Mouse (Mus musculus) left cerebral cortex, postnatal 25 days (tissue): ENCODE results near the gene Vmn1r20. TPM values are rescaled to one million over a fixed set of nuclear protein-coding genes. Genes with fewer than 3 reads are reported as not detected.
"Not testable (repeated sequence)": the region's sequence is repeated elsewhere in the genome, so short reads cannot be mapped to it uniquely, and the experiment has no call there.

Source experiments
- DNase-seq, 2 experiments: peaks; one replicate each; pipeline ENCODE4 v3.0.0; 2022; ENCODE audit warnings: low spot score in 2 of 2, mixed read lengths in 1 of 2
- intact Hi-C: fragments of 180-260 bp; cut with DNase I; formaldehyde crosslinking; loops from one replicate; pipeline ENCODE4 v1.15.1; 2025
- total RNA-seq, 2 experiments: library from RNA; stranded (reverse); gene quantifications; 2 replicates each; pipeline ENCODE4 v1.2.3; 2021

Vmn1r20 gene
- not detected for total RNA-seq

DNA sequence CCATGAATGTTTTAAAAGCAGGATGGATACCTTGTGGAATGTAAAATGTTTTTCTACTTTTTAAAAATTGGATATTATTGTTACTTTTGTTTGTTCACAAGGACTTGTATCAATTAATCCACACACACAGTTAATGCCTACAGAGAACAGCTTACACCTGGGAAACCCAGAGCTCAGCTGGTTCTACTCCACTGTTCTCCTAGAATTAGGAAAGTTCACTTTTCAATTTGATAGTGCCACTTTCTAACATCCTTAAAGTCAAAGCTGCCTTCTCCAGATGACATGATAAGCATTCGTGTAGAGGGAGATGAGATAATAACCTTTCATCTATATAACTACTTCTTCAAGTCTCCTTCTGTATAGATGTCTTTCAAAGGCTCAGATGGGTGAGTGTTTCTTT is at the start of gene Vmn1r20:
Gene Vmn1r20 (plus strand): TSS at position 301 of the 400 bp plus-strand sequence.
- intact Hi-C loops: no loop called here
- no peak for DNase-seq

- DNase-seq: no peak
- intact Hi-C loops: no loop called here
Observed at GRCm38 (mm10) chr6:57395683-57396082, 33.0 kb upstream of the Vmn1r20 start, which contains the start of gene Vmn1r18. Vmn1r18 (minus strand) TSS chr6:57395783.

DNA sequence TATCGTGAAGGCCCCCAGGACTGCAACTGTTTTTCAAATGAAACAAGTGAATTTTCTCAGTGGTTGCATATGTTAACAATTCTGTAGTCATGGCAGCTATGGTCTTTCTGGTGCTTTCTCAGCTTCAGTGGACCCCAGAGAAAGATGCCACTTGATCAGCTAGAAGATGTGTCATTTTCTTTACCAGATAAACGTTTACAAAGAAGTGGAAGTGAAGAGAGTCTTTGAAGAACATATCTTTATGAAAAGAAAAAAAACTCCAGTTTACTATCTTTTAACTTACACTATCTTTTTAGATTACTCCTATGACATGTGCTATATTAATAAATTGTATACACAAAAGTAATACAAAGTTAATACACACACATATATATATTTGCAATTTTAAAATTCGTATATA is 25.2 kb upstream of the Vmn1r20 start, which contains the start of gene Vmn1r19:
Gene Vmn1r19 (plus strand): TSS at position 301 of the 400 bp plus-strand sequence.
- intact Hi-C loops, DNase-seq: not testable (repeated sequence)

DNA sequence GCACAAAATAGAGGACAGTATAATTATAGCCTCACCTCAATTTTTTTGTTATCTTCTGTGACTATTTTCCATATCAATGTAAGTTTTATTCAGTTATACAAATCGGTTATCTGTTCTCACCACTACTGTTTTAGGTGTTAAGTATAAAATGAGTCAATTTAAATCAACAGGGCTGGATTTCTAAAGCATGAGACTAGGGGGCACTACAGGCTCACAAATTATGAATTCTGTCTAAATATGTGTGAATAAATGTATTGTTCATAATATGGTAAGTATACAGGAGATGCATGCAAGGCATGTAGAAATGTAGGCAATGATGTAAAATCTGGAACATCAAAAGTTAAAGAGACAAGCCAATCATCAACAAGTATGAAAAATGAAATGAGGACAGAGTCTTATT is 2.5 kb downstream of the Vmn1r20 start:
- peak in 1 of 2 experiments; percentile 21 for DNase-seq
- intact Hi-C loops: loop anchor here (5.0 to 10.0 kb wide), 2 partner anchors 141 to 434 kb away; no protein-coding TSS in a partner anchor

DNA sequence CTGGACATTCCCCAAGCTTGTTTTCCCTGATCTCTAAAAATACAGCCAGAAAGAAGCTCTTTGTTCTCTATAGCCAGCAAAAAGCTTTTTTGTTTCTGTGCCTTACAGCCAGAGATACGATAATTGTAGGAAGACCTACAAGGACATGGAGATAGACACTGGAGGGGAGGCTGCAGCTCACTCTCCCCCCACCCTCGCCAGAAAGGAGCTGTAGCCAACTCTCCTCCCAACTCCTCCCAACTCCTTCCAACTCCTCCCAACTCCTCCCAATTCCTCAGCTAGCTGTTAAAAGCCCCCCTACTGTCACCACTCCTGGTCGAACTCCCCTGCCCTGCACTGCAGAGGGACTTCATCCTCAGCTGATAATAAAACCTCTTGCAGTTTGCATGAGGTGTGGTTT is 39.4 kb downstream of the Vmn1r20 start:
- intact Hi-C loops, DNase-seq: not testable (repeated sequence)

Other genes starting within 250 kb of the Vmn1r20 start
- gene Vmn1r13, start 225.6 kb upstream of the Vmn1r20 start, total RNA-seq: not detected
- gene Vmn1r14, start 197.2 kb upstream of the Vmn1r20 start, total RNA-seq: not detected
- gene Vmn1r15, start 171.0 kb upstream of the Vmn1r20 start, total RNA-seq: not detected
- not detected for gene Vmn1r16, start 99.4 kb upstream of the Vmn1r20 start, total RNA-seq
- gene Vmn1r17, start 65.2 kb upstream of the Vmn1r20 start, total RNA-seq: not detected
- gene Vmn1r18, start 33.1 kb upstream of the Vmn1r20 start, total RNA-seq: under 1 TPM in 1 of 2 experiments, not detected in 1; 0.05 TPM
- gene Vmn1r19, start 25.1 kb upstream of the Vmn1r20 start, total RNA-seq: not detected
- gene Ppm1k, start 106.5 kb downstream of the Vmn1r20 start, total RNA-seq: 10 to 100 TPM; 66.5 to 72.4 TPM
- 10 to 100 TPM in 1 of 2 experiments, 1 to 10 TPM in 1; 9.6 to 10.8 TPM for gene Herc6, start 152.1 kb downstream of the Vmn1r20 start, total RNA-seq